Mouse (Mus musculus) lung, postnatal 36 days (tissue): Measurements from ENCODE around the gene Tor1aip2.

ENCODE experiments used
- DNase-seq: peaks from one replicate; pipeline ENCODE4 v3.0.0; 2022; ENCODE audit warnings: mixed read lengths

The Tor1aip2 gene

GRCm38 (mm10) chr1:156112142-156112541 is 76.9 kb downstream of the Tor1aip2 start:
- DNase-seq: no peak

- DNase-seq: no peak
Observed at GRCm38 (mm10) chr1:156113884-156114499, 78.8 kb downstream of the Tor1aip2 start.

GRCm38 (mm10) chr1:156116770-156117169 is 81.6 kb downstream of the Tor1aip2 start:
- no peak for DNase-seq
